Mouse (Mus musculus) T-helper 2 cell (primary cell): Measurements from ENCODE around the gene Ubxn7.

Experiments used
- in situ Hi-C: fragments of 300-600 bp; cut with MboI, MseI; formaldehyde crosslinking; loops from one replicate; pipeline ENCODE4 v1.15.1; 2025; ENCODE audit warnings: high pct_unique_total_duplicates

The Ubxn7 gene

GRCm38 (mm10) chr16:32332040-32332555, at the start of gene Ubxn7:
Gene Ubxn7 (plus strand): TSS chr16:32332257.
- in situ Hi-C loops, result no loop called here

- in situ Hi-C loops, result no loop called here
Measured at GRCm38 (mm10) chr16:32282608-32283007, 49.4 kb upstream of the Ubxn7 start.

- in situ Hi-C loops, result loop anchor here (10.0 kb wide), 1 partner anchor 323 kb away; no protein-coding TSS in a partner anchor
Measured at GRCm38 (mm10) chr16:32291821-32292220, 40.2 kb upstream of the Ubxn7 start.

- in situ Hi-C loops, result loop anchor here (10.0 kb wide), 1 partner anchor 315 kb away; no protein-coding TSS in a partner anchor
Measured at GRCm38 (mm10) chr16:32299617-32300016, 32.4 kb upstream of the Ubxn7 start.

GRCm38 (mm10) chr16:32303046-32303445, 29.0 kb upstream of the Ubxn7 start:
- in situ Hi-C loops, result no loop called here

DNA sequence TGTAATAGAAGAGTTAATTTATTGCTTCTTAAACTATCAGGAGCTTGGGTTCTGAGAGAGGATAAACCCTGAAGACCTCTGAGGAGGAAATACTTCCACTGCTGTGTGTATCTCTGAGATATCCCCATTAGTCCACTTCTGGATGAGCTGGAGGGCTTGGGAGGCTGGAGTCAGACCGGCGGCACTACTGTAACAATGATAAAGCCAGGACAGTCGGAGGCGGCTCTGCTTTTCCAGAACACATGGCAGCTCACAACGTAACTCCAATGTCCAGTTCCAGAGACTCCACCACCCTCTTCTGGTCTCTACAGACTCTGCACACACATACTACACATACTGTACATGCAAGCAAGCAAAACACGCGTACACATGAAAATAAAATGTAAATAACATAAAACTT, 28.2 kb upstream of the Ubxn7 start:
- in situ Hi-C loops, result no loop called here

- in situ Hi-C loops, result no loop called here
Measured at GRCm38 (mm10) chr16:32311970-32312369, 20.1 kb upstream of the Ubxn7 start.

DNA sequence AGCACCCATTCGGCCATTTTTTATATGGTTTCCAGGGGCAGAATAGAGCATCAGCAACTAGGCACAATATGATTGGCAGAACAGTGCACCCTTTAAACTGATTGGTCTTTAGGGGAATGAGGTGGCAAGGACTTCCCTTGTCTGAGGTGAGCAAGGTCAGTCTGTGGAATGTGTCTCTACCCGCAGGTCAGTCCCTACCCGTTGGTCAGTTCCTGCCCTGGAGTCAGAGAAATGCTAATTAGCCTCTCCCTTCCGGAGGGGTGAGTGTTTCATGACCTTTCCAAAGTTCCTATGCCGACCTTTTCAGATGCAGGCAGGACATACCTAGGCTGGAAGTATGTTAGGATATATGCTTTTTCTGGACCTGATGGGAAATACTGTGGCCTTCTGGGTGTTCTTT, 19.7 kb upstream of the Ubxn7 start:
- in situ Hi-C loops, result no loop called here

DNA sequence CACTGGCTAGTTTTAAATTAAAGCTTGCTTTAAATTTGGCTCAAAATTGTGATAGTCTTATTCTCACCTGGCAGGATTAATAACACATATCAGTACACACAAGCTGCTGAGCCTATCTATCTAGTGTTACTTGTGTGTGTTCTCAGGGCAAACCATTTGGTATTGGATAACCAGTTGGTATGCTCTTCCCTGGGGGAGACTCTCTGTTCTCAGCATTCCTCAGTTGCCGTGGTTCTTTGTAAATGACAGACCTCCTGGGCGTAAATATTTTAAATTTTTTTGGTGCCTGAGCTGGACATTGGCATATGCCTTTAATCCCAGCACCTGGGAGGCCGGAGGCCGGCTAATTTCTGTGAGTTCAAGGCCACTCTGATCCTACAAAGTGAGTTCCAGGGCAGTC, 19.2 kb upstream of the Ubxn7 start:
- in situ Hi-C loops, result no loop called here

DNA sequence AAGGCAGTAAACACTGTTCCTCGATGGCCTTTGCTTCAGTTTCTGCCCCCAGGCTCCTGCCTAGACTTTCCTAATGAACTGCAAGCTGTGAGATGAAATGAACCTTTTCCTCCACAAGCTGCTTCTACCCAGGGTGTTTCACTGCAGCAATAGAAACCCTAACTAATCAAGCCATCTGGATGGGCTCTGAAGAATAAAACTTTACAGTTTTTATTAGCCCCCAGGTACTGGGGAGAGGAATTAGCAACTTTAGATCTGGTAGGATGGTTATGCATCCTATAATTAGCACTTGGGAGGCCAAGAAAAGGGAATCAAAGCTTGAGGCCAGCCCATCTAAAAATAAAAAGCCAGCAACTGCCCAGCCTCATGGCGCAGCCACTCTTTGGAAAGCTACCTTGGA, 15.5 kb upstream of the Ubxn7 start:
- in situ Hi-C loops, result no loop called here

DNA sequence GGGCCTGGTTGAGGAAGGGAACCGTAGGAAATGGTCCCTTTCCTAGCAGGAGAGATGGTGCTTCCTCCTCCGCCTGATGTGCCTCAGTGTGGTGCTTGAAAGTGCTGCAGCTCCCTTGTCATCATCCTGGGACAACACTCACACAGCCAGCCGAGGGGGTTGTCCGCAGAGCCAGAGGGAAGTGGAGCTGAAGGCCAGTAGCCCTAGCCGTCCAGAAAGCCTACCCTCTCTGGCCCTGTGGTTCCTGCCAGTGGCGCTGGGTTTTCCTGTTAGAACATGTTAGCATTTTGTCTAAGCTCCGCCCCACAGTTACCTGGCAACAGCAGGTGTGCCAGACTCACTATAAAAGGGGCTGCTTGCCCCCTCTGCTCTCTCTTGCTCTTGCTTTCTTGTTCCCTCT, 8.1 kb upstream of the Ubxn7 start:
- in situ Hi-C loops, result no loop called here

DNA sequence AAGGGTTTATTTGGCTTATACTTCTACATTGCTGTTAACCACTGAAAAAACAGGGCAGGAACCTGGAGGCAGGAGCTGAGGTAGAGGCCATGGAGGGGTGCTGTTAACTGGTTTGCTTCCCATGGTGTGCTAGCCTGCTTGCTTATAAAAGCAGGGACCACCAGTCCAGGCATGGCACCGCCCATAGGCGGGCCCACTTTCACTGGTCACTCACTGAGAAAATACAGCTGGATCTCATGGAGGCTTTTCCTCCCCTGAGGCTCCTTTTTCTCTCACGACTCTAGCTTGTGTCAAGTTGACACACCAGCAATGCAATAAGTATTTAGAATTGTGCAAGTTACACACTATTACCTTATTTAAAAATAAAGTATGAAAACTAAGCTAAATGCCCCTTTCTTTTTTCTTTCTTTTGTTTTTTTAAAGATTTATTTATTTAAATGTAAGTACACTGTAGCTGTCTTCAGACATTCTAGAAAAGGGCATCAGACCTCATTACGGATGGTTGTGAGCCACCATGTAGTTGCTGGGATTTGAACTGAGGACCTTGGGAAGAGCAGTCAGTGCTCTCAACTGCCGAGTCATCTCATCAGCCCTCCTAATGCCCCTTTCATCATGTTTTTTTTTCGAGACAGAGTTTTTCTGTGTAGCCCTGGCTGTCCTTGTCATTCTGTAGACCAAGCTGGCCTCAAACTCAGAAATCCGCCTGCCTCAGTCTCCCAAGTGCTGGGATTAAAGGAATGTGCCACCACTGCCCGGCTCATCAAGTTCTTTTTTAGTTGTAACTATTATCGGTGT, 984 bp upstream of the Ubxn7 start:
- in situ Hi-C loops, result no loop called here

DNA sequence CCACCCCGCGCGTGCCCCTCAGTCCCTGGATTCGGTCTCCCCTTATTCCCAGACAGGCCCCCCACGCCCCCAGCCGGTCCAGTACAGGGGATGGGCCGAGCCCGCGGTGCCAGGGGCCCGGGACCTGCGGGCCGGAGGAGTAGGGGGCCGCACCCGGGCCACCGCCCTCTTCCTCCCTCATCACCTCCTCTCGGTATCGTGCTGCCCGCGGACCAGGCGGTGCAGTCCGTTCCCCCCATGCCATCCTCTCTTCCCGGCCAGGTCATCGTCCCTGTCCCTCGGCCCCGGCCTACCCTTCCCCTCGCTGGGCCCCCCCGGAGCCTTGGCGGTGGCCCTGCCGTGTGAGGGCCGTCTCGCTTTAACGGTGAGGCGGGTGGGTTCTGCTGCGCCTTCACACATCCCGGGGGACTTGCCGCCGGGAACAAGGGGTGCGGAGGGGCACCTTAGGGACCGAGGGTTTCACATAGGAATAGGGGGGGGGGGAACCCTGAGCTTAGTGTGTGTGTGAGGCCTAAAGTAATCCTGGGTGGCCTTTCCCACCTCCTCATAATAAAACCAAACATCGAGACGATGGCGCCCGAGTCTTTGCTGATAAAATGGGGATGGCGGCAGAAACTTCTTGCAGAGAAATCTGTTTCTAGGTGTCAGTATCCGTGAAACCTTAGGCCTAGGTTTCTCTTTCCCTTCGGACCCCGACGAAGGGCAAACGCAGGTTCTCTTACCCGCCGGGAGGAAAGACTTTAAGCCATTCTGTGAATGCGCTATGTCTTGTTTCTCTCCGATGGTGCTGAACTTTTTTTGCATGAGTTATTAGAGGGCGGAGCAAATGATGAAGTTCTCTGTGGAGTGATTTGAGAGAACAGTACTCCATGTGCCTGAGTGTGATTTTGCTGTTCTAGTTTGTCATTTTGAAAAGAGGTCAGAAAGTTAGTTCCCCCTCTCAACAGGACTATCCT, 777 bp downstream of the Ubxn7 start:
- in situ Hi-C loops, result no loop called here

GRCm38 (mm10) chr16:32335146-32335545, 3.1 kb downstream of the Ubxn7 start:
- in situ Hi-C loops, result no loop called here

DNA sequence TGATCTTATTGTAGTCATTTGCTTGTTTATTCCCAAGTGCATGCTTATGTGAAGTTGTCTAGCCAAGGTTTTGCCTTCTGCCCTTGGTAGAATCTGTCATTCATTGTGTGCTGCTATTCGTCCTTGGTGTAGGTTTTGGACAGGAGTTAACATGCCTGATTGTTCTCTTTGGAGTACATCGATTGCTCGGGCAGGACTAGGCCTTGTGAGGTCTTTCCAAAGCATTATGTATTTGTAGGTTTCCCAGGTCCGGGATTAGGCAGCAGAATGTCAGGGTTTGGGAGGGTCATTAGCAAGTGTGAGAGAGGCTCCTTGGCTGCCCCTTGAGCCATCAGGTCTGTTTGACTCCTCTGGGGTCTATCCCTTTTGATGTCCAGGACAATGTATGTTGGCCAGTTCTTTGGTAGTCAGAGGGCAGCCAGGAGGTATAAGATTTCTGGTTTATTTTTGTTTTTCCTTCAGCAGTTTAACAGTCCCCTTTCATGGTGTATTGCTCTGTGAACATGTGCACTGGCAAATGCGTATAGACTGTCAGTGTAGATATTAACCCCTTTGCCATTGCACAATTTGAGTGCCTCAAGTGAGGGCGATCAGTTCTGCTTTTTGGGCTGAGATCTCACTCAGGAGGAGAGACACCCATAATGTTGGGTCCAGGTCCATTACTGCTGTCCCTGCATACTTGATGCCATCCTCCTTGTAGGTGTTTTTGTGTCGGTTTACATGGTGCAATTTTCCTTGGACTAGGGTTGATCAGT, 4.1 kb downstream of the Ubxn7 start:
- in situ Hi-C loops, result no loop called here

- in situ Hi-C loops, result no loop called here
Measured at GRCm38 (mm10) chr16:32337001-32337400, 4.9 kb downstream of the Ubxn7 start.

GRCm38 (mm10) chr16:32340451-32340850, 8.4 kb downstream of the Ubxn7 start:
- in situ Hi-C loops, result no loop called here

DNA sequence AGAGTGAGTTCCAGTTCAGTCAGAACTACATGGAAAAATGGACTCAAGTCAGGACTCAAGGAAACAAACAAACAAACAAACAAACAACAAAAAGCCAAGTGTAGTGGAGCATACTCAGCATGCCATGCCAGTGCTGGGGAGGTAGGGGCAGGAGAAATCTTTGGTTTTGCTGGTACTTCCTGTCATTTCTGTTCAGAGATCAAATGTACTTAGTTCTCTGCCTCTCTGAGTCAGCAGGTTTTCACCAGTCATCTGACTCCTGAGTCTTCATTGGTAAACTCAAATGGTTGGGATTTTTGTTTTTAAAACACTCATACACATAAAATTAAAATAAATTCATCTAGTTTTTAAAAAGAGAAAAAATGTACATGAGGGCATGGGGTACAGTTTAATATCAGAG, 13.5 kb downstream of the Ubxn7 start:
- in situ Hi-C loops, result no loop called here

GRCm38 (mm10) chr16:32350776-32351175, 18.7 kb downstream of the Ubxn7 start:
- in situ Hi-C loops, result no loop called here

DNA sequence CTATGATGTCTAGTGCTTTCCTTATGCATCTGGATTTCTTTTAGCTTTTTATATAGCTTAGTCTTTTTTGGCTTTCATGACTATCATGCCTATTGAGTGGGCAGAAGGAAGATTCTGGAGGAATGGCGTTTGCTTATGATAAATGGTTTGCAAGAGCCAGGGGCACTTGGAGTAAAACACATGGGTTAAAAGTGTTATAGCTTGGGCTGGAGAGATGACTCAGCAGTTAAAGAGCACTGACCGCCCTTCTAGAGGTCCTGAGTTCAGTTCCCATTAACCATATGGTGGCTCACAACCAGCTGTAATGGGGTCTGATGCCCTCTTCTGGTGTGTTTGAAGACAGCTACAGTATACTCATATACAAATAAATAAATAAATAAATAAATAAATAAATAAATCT, 31.5 kb downstream of the Ubxn7 start:
- in situ Hi-C loops, result no loop called here

DNA sequence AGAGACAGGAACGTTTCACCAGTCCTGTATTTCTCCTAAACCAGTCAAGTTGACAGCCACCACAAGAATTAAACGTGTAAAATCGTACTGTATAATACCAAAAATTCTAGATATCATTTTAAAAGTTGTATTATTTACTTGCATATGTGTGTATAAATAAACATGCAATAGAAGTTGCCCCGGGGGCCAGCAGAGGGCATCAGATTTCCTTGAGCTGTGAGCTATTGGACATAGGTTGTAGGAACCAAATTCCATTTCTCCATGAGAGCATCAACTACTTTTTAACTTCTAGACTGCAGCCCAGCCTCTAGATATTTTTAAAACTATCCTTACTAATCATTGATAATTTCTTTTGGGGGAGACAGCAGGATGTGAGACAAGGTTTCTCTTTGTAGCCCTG, 39.3 kb downstream of the Ubxn7 start:
- in situ Hi-C loops, result no loop called here

DNA sequence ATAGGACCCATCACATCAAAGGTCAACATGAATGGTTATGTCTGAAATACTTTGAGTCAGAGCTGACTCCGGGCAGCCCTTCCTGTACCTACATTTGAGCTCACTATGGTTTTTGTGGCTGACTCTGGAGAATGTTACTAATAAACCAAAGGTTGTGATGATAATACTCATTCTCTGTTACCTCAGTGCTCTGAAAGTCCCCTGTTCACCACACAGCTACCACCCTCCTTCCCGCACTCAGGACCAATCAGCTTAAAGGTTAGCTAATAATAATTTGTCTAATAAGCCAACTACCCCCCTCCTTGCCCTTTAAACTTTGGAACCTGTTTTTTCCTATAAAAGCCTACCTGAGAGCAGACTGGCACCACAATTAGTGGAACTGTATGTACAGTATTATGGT, 47.5 kb downstream of the Ubxn7 start:
- in situ Hi-C loops, result no loop called here
